Mouse (Mus musculus) spleen, adult 2 months (tissue): ENCODE data around the gene Prss46. TPM values are rescaled to one million over a fixed set of nuclear protein-coding genes. Genes with fewer than 3 reads are reported as not detected.

Experiments
- DNase-seq, 2 experiments: peaks; one replicate each; pipeline versions ENCODE4 v3.0.0 to v3.0.0-alpha.2; 2012 to 2021; ENCODE audit warnings: low spot score in 2 of 2, low read depth in 1 of 2
- H3K27ac ChIP-seq: fragments of 200-500 bp; 2 replicates; pipeline ENCODE4 v1.5.1; 2012; ENCODE audit warnings: low read length, inconsistent platforms; ENCODE audit not compliant: insufficient read depth
- H3K27me3 ChIP-seq: fragments of 200-500 bp; 2 replicates; pipeline ENCODE4 v1.6.1; 2012; ENCODE audit warnings: mild to moderate bottlenecking, moderate library complexity, low read length, inconsistent platforms; ENCODE audit not compliant: control insufficient read depth, insufficient read depth
- H3K36me3 ChIP-seq: fragments of 200-500 bp; 2 replicates; pipeline ENCODE4 v1.6.1; 2012; ENCODE audit warnings: mild to moderate bottlenecking, low read length, inconsistent platforms; ENCODE audit not compliant: control insufficient read depth, insufficient read depth
- H3K4me1 ChIP-seq: fragments of 200-500 bp; 2 replicates; pipeline ENCODE4 v1.6.1; 2011; ENCODE audit warnings: inconsistent platforms; ENCODE audit not compliant: control insufficient read depth, insufficient read depth, insufficient read length
- H3K4me3 ChIP-seq: fragments of 200-500 bp; 2 replicates; pipeline ENCODE4 v1.5.1; 2011; ENCODE audit warnings: mild to moderate bottlenecking, inconsistent platforms; ENCODE audit not compliant: insufficient read depth, insufficient read length; ENCODE audit errors: extremely low read depth
- CTCF ChIP-seq: fragments of 200-500 bp; IDR thresholded peaks from 2 replicates; pipeline ENCODE4 v1.5.1; 2011; ENCODE audit warnings: mild to moderate bottlenecking, inconsistent platforms; ENCODE audit not compliant: insufficient read depth, insufficient read length, insufficient replicate concordance; ENCODE audit errors: extremely low read depth
- POLR2A ChIP-seq: fragments of 200-500 bp; IDR thresholded peaks from 2 replicates; pipeline ENCODE4 v1.6.1; 2011; ENCODE audit warnings: low read depth, low read length, inconsistent platforms
- WGBS: fragments of 180-500 bp; shearing (Covaris S2); methylation state at CpG from one replicate; pipeline ENCODE4 v1.1.7; 2018; 5-methylcytosine and 5-hydroxymethylcytosine counted together
- polyA plus RNA-seq: library from polyadenylated mRNA; depleted of rRNA; stranded (reverse); fragments of >200 nt; gene quantifications from 2 replicates; pipeline ENCODE4 v1.2.3, GENCODE M21; 2012

The Prss46 gene
- polyA plus RNA-seq, 1 experiment: not detected

DNA sequence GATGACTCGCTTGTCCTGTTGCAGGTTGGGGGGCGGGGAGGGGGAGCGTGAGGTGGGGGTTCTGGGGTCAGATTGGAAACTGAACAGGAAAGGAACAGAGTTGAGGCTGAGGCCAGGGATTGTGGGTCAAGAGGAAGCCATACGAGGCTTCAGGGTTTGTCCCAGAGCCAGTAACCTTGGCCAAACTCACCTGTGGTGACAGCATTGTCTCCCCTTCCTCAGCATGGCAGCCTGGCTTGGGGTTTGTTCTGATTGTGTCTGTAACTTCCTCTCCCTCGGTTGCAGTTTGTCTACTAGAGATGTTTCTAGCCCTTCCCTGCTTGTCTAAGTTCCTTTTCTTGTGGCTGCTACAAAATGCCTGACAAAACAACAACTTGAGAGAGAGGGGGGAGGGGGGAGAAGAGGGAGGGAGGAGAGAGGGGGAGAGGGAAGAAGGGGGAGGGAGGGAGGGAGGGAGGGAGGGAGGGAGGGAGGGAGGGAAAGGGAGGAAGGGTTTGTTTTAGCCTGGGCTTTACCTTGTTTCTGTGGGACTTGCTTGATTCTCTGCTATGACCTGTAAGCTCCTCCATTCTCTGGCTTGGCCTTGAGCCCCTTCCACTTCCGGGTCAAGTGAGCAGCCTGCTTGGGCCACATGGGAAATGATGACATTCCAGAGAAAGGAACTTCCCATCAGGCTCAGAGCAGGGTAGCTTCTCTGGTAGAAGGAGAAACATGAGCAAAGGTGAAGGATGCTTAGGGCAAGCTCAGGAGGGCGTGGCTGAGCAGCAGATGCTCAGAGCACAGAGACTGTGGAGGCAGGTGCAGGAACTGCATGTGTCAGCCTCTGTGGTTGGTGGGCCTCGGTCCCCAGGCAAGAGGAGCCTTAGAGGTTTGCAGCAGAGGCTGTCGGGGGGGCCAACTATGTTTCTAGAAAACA is 43.3 kb downstream of the Prss46 start:
- Histone ChIP-seq H3K36me3 (no peaks in the 10 kb centered on the region), H3K4me3 (no peak overlapping the region), H3K27me3 (no peaks in the 10 kb centered on the region), H3K4me1 (no peaks in the 10 kb centered on the region; the same call in 1 of the 2 replicates), H3K27ac (peak overlapping the region; percentile 27)
- no peak for DNase-seq
- WGBS: 48% methylated on average over 9 of the region's 9 CpGs
- no peak for TF ChIP-seq POLR2A
- no peak for TF ChIP-seq CTCF

- no peak overlapping the region for H3K27ac ChIP-seq
- no peak overlapping the region for H3K4me3 ChIP-seq
- H3K36me3 ChIP-seq: no peaks in the 10 kb centered on the region
- DNase-seq: no peak
- 94% methylated on average over 14 of the region's 14 CpGs for WGBS
- no peaks in the 10 kb centered on the region for H3K27me3 ChIP-seq
- TF ChIP-seq POLR2A (no peak), CTCF (no peak)
- H3K4me1 ChIP-seq: no peaks in the 10 kb centered on the region; the same call in 1 of the 2 replicates
Measured at GRCm38 (mm10) chr9:110888935-110889334, 44.6 kb downstream of the Prss46 start.

DNA sequence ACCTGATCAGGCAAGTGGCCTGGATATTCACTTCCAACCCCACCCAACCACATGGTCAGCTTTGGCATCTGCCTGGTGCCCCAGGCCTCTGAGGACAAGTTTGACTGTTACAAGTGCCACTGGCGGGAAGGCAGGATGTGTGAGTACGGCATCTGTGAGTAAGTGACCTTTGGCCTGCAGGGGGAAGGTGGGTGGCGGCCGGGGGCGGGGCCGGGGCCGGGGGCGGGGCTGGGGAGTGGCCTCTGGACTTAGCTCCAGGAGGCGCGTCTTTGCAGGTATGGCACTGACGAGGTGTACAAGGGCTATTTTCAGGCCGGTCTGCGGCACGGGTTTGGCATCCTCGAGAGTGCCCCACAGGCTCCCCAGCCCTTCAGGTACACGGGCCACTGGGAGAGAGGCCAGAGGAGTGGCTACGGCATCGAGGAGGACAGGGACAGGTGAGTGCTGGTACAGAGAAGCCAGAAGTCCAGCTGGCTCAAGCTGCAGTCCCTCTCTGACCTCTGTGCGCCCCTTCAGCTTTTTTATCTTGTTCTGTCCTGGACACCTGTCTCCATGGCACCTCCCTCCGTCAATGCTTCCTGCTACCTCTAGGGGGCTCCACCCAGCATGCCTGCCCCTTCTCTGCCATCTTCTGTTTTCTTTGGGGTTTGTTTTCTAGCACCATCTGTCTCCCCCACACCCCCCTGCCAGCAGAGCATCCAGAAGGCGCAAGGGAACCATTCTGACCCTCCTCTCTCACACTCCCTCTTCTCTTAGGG is 45.9 kb downstream of the Prss46 start:
- no peaks in the 10 kb centered on the region; the same call in 1 of the 2 replicates for H3K4me1 ChIP-seq
- H3K27me3 ChIP-seq: no peaks in the 10 kb centered on the region
- no peak overlapping the region for H3K4me3 ChIP-seq
- no peaks in the 10 kb centered on the region for H3K36me3 ChIP-seq
- TF ChIP-seq POLR2A: no peak
- TF ChIP-seq CTCF: no peak
- WGBS: 68% methylated on average over 21 of the region's 21 CpGs
- DNase-seq: no peak
- no peak overlapping the region for H3K27ac ChIP-seq

DNA sequence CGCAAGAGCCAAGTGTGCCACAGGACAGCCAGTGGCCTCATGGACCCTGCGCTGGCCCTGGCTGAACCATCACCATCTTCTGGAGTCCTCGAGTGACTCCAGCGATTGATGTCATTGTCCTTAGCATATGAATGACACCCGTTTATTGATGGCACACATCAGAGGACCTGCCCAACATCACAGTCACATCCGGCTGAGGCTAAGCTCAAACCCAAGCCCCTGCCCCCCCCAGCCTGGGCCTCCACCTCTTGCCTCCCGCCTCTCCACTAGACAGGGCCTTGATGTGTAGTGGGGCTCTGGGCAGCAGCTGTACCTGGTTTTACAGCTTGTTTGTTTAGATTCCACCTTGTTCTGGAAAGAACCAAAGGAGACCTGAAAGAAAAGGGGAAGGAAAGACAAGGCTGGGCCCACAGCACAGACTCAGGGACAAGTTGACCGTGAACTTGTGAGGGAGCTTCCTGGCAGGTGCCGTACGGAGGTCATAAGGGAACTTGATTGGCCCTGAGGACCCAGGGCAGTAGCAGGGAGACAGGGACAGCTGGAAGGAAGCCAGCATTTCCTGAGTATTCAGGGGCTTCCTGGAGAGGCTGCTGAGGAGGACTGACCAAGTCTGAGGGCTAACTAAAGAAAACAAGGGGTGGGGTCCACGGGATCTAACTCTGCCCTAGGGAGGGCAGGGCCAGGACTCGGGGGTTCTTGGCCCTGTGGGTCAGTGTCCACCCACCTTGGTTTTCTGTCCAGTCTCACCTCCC is 46.9 kb downstream of the Prss46 start:
- H3K27ac ChIP-seq: no peak overlapping the region
- WGBS: 44% methylated on average over 12 of the region's 12 CpGs
- DNase-seq: no peak
- no peak for TF ChIP-seq CTCF
- no peak for TF ChIP-seq POLR2A
- no peak overlapping the region for H3K4me3 ChIP-seq
- H3K27me3 ChIP-seq: no peaks in the 10 kb centered on the region
- H3K4me1 ChIP-seq: no peaks in the 10 kb centered on the region; the same call in 1 of the 2 replicates
- no peaks in the 10 kb centered on the region for H3K36me3 ChIP-seq

DNA sequence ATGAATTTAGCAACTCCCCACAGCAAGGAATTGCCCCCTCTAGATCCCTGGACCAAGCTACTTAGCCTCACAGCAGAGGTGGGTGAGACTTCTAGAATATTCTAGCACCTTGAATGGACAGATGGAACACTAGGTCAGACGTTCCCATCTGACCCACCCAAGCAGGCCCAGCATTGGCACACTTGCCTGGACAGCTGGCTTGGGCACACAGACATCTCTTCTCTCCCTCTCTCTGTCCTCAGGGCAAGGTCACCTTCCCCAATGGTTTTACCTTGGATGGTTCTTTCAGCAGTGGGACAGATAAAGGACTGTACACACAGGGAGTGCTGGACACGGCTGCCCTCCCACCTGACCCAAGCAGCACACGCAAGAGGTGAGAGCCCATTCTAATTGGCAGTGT is 48.2 kb downstream of the Prss46 start:
- H3K4me3 ChIP-seq: no peak overlapping the region
- no peaks in the 10 kb centered on the region for H3K36me3 ChIP-seq
- H3K27ac ChIP-seq: no peak overlapping the region
- no peaks in the 10 kb centered on the region; the same call in 1 of the 2 replicates for H3K4me1 ChIP-seq
- WGBS: 84% methylated on average over 3 of the region's 3 CpGs
- no peak for TF ChIP-seq CTCF
- TF ChIP-seq POLR2A: no peak
- DNase-seq: no peak
- H3K27me3 ChIP-seq: no peaks in the 10 kb centered on the region

GRCm38 (mm10) chr9:110893429-110893828 is 49.1 kb downstream of the Prss46 start:
- H3K4me3 ChIP-seq: no peak overlapping the region
- WGBS: 65% methylated on average over 10 of the region's 10 CpGs
- TF ChIP-seq CTCF (no peak), POLR2A (no peak)
- no peaks in the 10 kb centered on the region for H3K27me3 ChIP-seq
- H3K36me3 ChIP-seq: no peaks in the 10 kb centered on the region
- DNase-seq: no peak
- H3K27ac ChIP-seq: no peak overlapping the region
- no peaks in the 10 kb centered on the region; the same call in 1 of the 2 replicates for H3K4me1 ChIP-seq
